Mouse (Mus musculus) stomach, embryonic 14.5 days (tissue): ENCODE measurements at regions not wholly inside any gene's neighbourhood (a gene's known extent, or its start where the extent isn't known, plus 50 kb on each side); places are given as distances from the start of the nearest gene placed in this dataset.

Experiments
- ATAC-seq: fragments of 200-750 bp; cut with Nextera tagmentation; 2 replicates; pipeline ENCODE4 v1.8.0; 2017; ENCODE audit warnings: low read depth, moderate TSS enrichment; ENCODE audit not compliant: insufficient number of reproducible peaks, insufficient read depth, low FRiP score
- H3K27ac ChIP-seq: fragments of 300-500 bp; sonication (generic); 2 replicates; pipeline ENCODE4 v1.5.1; 2014; ENCODE audit warnings: mild to moderate bottlenecking, low read length, moderate library complexity, mixed read lengths
- H3K27me3 ChIP-seq: fragments of 300-500 bp; sonication (generic); 2 replicates; pipeline ENCODE4 v1.6.1; 2014; ENCODE audit warnings: low read length, control low read depth, mixed read lengths; ENCODE audit not compliant: control insufficient read depth, insufficient read depth
- H3K36me3 ChIP-seq: fragments of 300-500 bp; sonication (generic); 2 replicates; pipeline ENCODE4 v1.6.1; 2014; ENCODE audit warnings: mild to moderate bottlenecking, control low read depth, low read length, moderate library complexity, mixed read lengths; ENCODE audit not compliant: control insufficient read depth, insufficient read depth
- H3K4me1 ChIP-seq: fragments of 300-500 bp; sonication (generic); 2 replicates; pipeline ENCODE4 v1.6.1; 2014; ENCODE audit warnings: low read length, control low read depth, mixed read lengths; ENCODE audit not compliant: control insufficient read depth, insufficient read depth
- H3K4me2 ChIP-seq: fragments of 300-500 bp; sonication (generic); replicated peaks from 2 replicates; pipeline ENCODE4 v1.6.1; 2014; ENCODE audit warnings: low read depth, low read length, control low read depth
- H3K4me3 ChIP-seq: fragments of 300-500 bp; sonication (generic); 2 replicates; pipeline ENCODE4 v1.5.1; 2014; ENCODE audit warnings: low read depth, low read length, control low read depth
- H3K9ac ChIP-seq: fragments of 300-500 bp; sonication (generic); replicated peaks from 2 replicates; pipeline ENCODE4 v1.6.1; 2014; ENCODE audit warnings: low read depth, mild to moderate bottlenecking, control low read depth, low read length, moderate library complexity, mixed read lengths
- H3K9me3 ChIP-seq: fragments of 300-500 bp; sonication (generic); 2 replicates; pipeline ENCODE4 v1.6.1; 2016; ENCODE audit warnings: low read depth, low read length, control low read depth; ENCODE audit not compliant: control insufficient read depth
- WGBS: fragments of 180-500 bp; shearing (Covaris S2); extraction: QIAGEN DNeasy Blood & Tissue Kit; methylation state at CpG from one replicate; pipeline ENCODE4 v1.1.7; 2014; 5-methylcytosine and 5-hydroxymethylcytosine counted together

- no peaks in the 10 kb centered on the region for H3K27me3 ChIP-seq
- H3K4me2 ChIP-seq: no peak overlapping the region
- H3K36me3 ChIP-seq: no peaks in the 10 kb centered on the region
- H3K9me3 ChIP-seq: no peaks in the 10 kb centered on the region
- no peak overlapping the region for H3K27ac ChIP-seq
- 85% methylated on average over 5 of the region's 5 CpGs for WGBS
- no peak for ATAC-seq
- H3K4me1 ChIP-seq: no peaks in the 10 kb centered on the region
- no peak overlapping the region for H3K4me3 ChIP-seq
- no peak overlapping the region for H3K9ac ChIP-seq
Measured at GRCm38 (mm10) chr2:161470844-161471243, 362.0 kb upstream of the Chd6 start.

- H3K9ac ChIP-seq: no peak overlapping the region
- no peaks in the 10 kb centered on the region for H3K27me3 ChIP-seq
- no peaks in the 10 kb centered on the region for H3K9me3 ChIP-seq
- no peaks in the 10 kb centered on the region for H3K36me3 ChIP-seq
- no peaks in the 10 kb centered on the region for H3K4me1 ChIP-seq
- no peak overlapping the region for H3K27ac ChIP-seq
- no peak overlapping the region for H3K4me3 ChIP-seq
- WGBS: 24% methylated on average over 2 of the region's 2 CpGs
- ATAC-seq: peak; percentile 53; the same call in 1 of the 2 replicates
- no peak overlapping the region for H3K4me2 ChIP-seq
Measured at GRCm38 (mm10) chr2:161470025-161470424, 361.1 kb upstream of the Chd6 start.

- no peaks in the 10 kb centered on the region for H3K9me3 ChIP-seq
- 39% methylated on average over 1 of the region's 1 CpGs for WGBS
- ATAC-seq: no peak
Measured at GRCm38 (mm10) chr2:161467035-161467434, 358.2 kb upstream of the Chd6 start.

GRCm38 (mm10) chr2:161460600-161460999 lies 351.7 kb upstream of the Chd6 start:
- no peaks in the 10 kb centered on the region for H3K4me1 ChIP-seq
- ATAC-seq: no peak
- WGBS: 87% methylated on average over 4 of the region's 4 CpGs

More at GRCm38 (mm10) chr2:161467035-161467434, 358.2 kb upstream of the Chd6 start:
- H3K27me3 ChIP-seq: no peaks in the 10 kb centered on the region
- no peaks in the 10 kb centered on the region for H3K4me1 ChIP-seq
- H3K4me2 ChIP-seq: no peak overlapping the region
- no peaks in the 10 kb centered on the region for H3K36me3 ChIP-seq
- no peak overlapping the region for H3K9ac ChIP-seq
- no peak overlapping the region for H3K4me3 ChIP-seq
- no peak overlapping the region for H3K27ac ChIP-seq

GRCm38 (mm10) chr2:161454466-161454865 lies 345.6 kb upstream of the Chd6 start:
- no peaks in the 10 kb centered on the region for H3K27me3 ChIP-seq
- no peaks in the 10 kb centered on the region for H3K9me3 ChIP-seq
- no peak overlapping the region for H3K9ac ChIP-seq
- no peaks in the 10 kb centered on the region for H3K36me3 ChIP-seq
- H3K4me2 ChIP-seq: no peak overlapping the region
- 76% methylated on average over 6 of the region's 6 CpGs for WGBS
- ATAC-seq: no peak
- H3K4me1 ChIP-seq: no peaks in the 10 kb centered on the region
- no peak overlapping the region for H3K27ac ChIP-seq
- H3K4me3 ChIP-seq: no peak overlapping the region

More at GRCm38 (mm10) chr2:161460600-161460999, 351.7 kb upstream of the Chd6 start:
- Histone ChIP-seq H3K4me2 (no peak overlapping the region), H3K9ac (no peak overlapping the region), H3K27me3 (no peaks in the 10 kb centered on the region), H3K36me3 (no peaks in the 10 kb centered on the region), H3K4me3 (no peak overlapping the region), H3K27ac (no peak overlapping the region), H3K9me3 (no peaks in the 10 kb centered on the region)

- H3K27ac ChIP-seq: no peak overlapping the region
- no peak overlapping the region for H3K4me3 ChIP-seq
- no peaks in the 10 kb centered on the region for H3K9me3 ChIP-seq
- ATAC-seq: no peak
- 42% methylated on average over 9 of the region's 9 CpGs for WGBS
- H3K27me3 ChIP-seq: no peaks in the 10 kb centered on the region
- H3K4me2 ChIP-seq: no peak overlapping the region
- no peaks in the 10 kb centered on the region for H3K4me1 ChIP-seq
- H3K36me3 ChIP-seq: no peaks in the 10 kb centered on the region
- no peak overlapping the region for H3K9ac ChIP-seq
Measured at GRCm38 (mm10) chr2:161433816-161434215, 324.9 kb upstream of the Chd6 start.

GRCm38 (mm10) chr2:161429294-161429693 lies 320.4 kb upstream of the Chd6 start:
- Histone ChIP-seq H3K27ac (no peak overlapping the region), H3K27me3 (no peaks in the 10 kb centered on the region), H3K4me1 (no peaks in the 10 kb centered on the region), H3K36me3 (no peaks in the 10 kb centered on the region), H3K9ac (no peak overlapping the region), H3K9me3 (no peaks in the 10 kb centered on the region), H3K4me2 (no peak overlapping the region), H3K4me3 (no peak overlapping the region)
- WGBS: 59% methylated on average over 3 of the region's 3 CpGs
- ATAC-seq: no peak

GRCm38 (mm10) chr2:161425587-161425986 lies 316.7 kb upstream of the Chd6 start:
- Histone ChIP-seq H3K4me1 (no peaks in the 10 kb centered on the region), H3K27me3 (no peaks in the 10 kb centered on the region), H3K9me3 (no peaks in the 10 kb centered on the region), H3K27ac (no peak overlapping the region), H3K4me3 (no peak overlapping the region), H3K4me2 (no peak overlapping the region), H3K36me3 (no peaks in the 10 kb centered on the region), H3K9ac (no peak overlapping the region)
- no peak for ATAC-seq
- 35% methylated on average over 3 of the region's 3 CpGs for WGBS

- no peak overlapping the region for H3K4me2 ChIP-seq
- no peak overlapping the region for H3K4me3 ChIP-seq
- H3K9me3 ChIP-seq: no peaks in the 10 kb centered on the region
- no peaks in the 10 kb centered on the region for H3K27me3 ChIP-seq
- H3K27ac ChIP-seq: no peak overlapping the region
- H3K4me1 ChIP-seq: no peaks in the 10 kb centered on the region
- no peak overlapping the region for H3K9ac ChIP-seq
- 84% methylated on average over 7 of the region's 7 CpGs for WGBS
- no peaks in the 10 kb centered on the region for H3K36me3 ChIP-seq
- ATAC-seq: no peak
Measured at GRCm38 (mm10) chr2:161418062-161418461, 309.2 kb upstream of the Chd6 start.
